Mouse (Mus musculus) inflammation-experienced regulatory T-cells (primary cell): ENCODE results near the gene S1pr3. TPM values are rescaled to one million over a fixed set of nuclear protein-coding genes. Genes with fewer than 3 reads are reported as not detected.

Source experiments
- polyA plus RNA-seq, 2 experiments: library from polyadenylated mRNA; unstranded; fragments of 100-300 nt; shearing (Covaris generic); gene quantifications; one replicate each; pipeline ENCODE4 v1.2.1; 2017

The S1pr3 gene
- polyA plus RNA-seq, result under 1 TPM in 1 of 2 experiments, not detected in 1; 0.83 TPM

DNA sequence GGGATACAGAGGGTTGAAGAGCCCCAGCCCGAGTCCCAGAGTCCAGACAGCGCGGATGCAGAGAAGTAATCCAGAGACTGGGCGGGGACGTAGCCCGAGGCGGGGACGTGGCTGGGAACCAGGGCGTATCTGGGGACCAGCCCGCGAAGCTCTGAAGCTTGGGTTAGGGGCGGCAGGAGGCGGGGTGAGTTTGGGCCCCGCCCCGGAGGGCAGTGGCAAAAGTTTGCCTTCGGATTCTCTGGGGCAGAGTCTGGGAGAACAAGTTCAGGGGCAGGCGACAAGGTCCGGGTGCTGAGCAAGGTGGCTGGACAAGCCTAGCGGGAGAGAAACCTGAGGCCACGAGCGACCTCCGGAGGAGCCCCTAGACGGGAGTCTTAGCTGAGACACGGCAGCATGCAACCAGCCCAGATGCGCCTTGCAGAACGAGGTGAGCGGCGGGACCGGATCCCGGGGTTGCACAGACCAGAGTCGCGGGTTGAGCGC lies at the start of gene S1pr3:
Gene S1pr3 (plus strand): TSS at position 121 of the 483 bp plus-strand sequence.

Other genes with a start within 250 kb of the S1pr3 start
- 1 to 10 TPM in 1 of 2 experiments, under 1 TPM in 1; 0.77 to 1.1 TPM for gene Nxnl2, start 237.6 kb upstream of the S1pr3 start, polyA plus RNA-seq
- 1 to 10 TPM in 1 of 2 experiments, under 1 TPM in 1; 0.49 to 2.0 TPM for gene Shc3, start 160.8 kb downstream of the S1pr3 start, polyA plus RNA-seq
- 10 to 100 TPM; 19.5 to 31.8 TPM for gene Cks2, start 236.6 kb downstream of the S1pr3 start, polyA plus RNA-seq
- 10 to 100 TPM; 31.2 to 34.0 TPM for gene Secisbp2, start 243.1 kb downstream of the S1pr3 start, polyA plus RNA-seq